Mouse (Mus musculus) Patski (cell line): ENCODE data around the gene Trappc10. TPM values are rescaled to one million over a fixed set of nuclear protein-coding genes. Genes with fewer than 3 reads are reported as not detected.

Experiments used
- ATAC-seq: fragments of 100-300 bp; one replicate; pipeline ENCODE4 v1.8.0; 2021
- CTCF ChIA-PET: fragments of 350-600 bp; sonication (Branson Sonifier 250); formaldehyde crosslinking; loops from one replicate; lab custom pipeline; 2022; ENCODE audit warnings: inconsistent platforms; lab: Charles Lee
- POLR2A ChIA-PET: fragments of 350-600 bp; sonication (Branson Sonifier 250); formaldehyde crosslinking; loops from one replicate; lab custom pipeline; 2022; ENCODE audit warnings: antibody characterized with exemption, inconsistent platforms; lab: Charles Lee
- DNase-seq: peaks from one replicate; pipeline ENCODE4 v3.0.0-alpha.2; 2011; ENCODE audit warnings: low read depth, low spot score
- H3K27me3 ChIP-seq: fragments of 371-371 bp; one replicate; pipeline ENCODE4 v1.5.1; 2021
- CTCF ChIP-seq: fragments of 100-300 bp; IDR thresholded peaks from one replicate; pipeline ENCODE4 v1.5.1; 2021
- in situ Hi-C: fragments of 300-500 bp; cut with MboI; formaldehyde crosslinking; loops from 3 replicates; pipeline ENCODE4 v1.11.1; 2018; ENCODE audit warnings: low pct_unique_long_range_greater_than_20kb, mixed read lengths
- polyA plus RNA-seq: library from polyadenylated mRNA; unstranded; gene quantifications from one replicate; pipeline ENCODE4 v1.2.3, GENCODE M21; 2021

The Trappc10 gene
- polyA plus RNA-seq, 1 experiment from 2014 or later, result 40.0 TPM

GRCm38 (mm10) chr10:78259230-78259629 is 14.8 kb upstream of the Trappc10 start:
- in situ Hi-C loops, result no loop called here
- ATAC-seq (no peak), DNase-seq (no peak)
- no peak for TF ChIP-seq CTCF
- H3K27me3 ChIP-seq, result no peaks in the 10 kb centered on the region
- CTCF ChIA-PET, result no interaction called here
- POLR2A ChIA-PET, result no interaction called here

GRCm38 (mm10) chr10:78258142-78258675 is 13.8 kb upstream of the Trappc10 start:
- in situ Hi-C loops, result no loop called here
- CTCF ChIA-PET, result no interaction called here
- ATAC-seq (no peak), DNase-seq (no peak)
- POLR2A ChIA-PET, result interaction anchor here (0.8 kb wide), 1 partner anchor 27 kb away, joined by 3 read pairs; no protein-coding TSS in a partner anchor
- no peak for TF ChIP-seq CTCF
- no peaks in the 10 kb centered on the region for H3K27me3 ChIP-seq

- DNase-seq, result no peak
- in situ Hi-C loops, result no loop called here
Measured at GRCm38 (mm10) chr10:78255646-78256059, 11.2 kb upstream of the Trappc10 start.

DNA sequence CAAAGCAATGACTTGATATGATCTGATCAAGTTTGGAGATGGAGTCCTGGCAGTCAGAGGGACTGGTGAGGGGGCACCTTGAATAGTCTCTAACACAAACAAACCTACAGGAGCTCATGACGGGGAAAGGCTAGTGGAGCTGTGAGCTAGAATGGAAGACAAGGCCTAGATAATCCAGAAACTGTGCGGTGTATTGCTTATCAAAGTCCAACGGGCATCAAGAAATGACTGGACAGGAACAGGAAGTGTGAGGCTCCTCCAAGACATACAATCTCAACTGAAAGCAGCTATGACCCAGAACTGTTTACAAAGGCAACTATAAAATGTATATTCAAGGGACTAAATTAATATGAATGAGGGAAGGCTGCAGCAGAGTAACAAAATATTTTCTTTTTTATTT is 2.8 kb upstream of the Trappc10 start:
- TF ChIP-seq CTCF, result no peak
- in situ Hi-C loops, result no loop called here
- no peak for ATAC-seq
- ChIA-PET POLR2A (no interaction called here), CTCF (interaction anchor here (0.7 to 1.6 kb wide), 2 partner anchors 36 to 144 kb away, joined by 3 read pairs; no protein-coding TSS in a partner anchor)
- no peaks in the 10 kb centered on the region for H3K27me3 ChIP-seq
- no peak for DNase-seq

More at GRCm38 (mm10) chr10:78255646-78256059, 11.2 kb upstream of the Trappc10 start:
- ATAC-seq, result no peak
- TF ChIP-seq CTCF, result no peak
- POLR2A ChIA-PET, result interaction anchor here (1.1 kb wide), 1 partner anchor 11 kb away, joined by 3 read pairs; no protein-coding TSS in a partner anchor
- H3K27me3 ChIP-seq, result no peaks in the 10 kb centered on the region
- CTCF ChIA-PET, result interaction anchor here (0.7 kb wide), 1 partner anchor 45 kb away, joined by 3 read pairs; no protein-coding TSS in a partner anchor

GRCm38 (mm10) chr10:78246725-78247124 is 2.3 kb upstream of the Trappc10 start:
- ChIA-PET CTCF (interaction anchor here (1.6 kb wide), 1 partner anchor 35 kb away, joined by 3 read pairs; no protein-coding TSS in a partner anchor), POLR2A (no interaction called here)
- in situ Hi-C loops, result no loop called here
- DNase-seq, result no peak
- no peak for ATAC-seq
- no peak for TF ChIP-seq CTCF
- no peaks in the 10 kb centered on the region for H3K27me3 ChIP-seq

- in situ Hi-C loops, result no loop called here
- TF ChIP-seq CTCF, result no peak
- peak; percentile 15 for ATAC-seq
- POLR2A ChIA-PET, result interaction anchor here (0.8 to 1.1 kb wide), 3 partner anchors 10 to 189 kb away, joined by 3 read pairs; no protein-coding TSS in a partner anchor
- no peaks in the 10 kb centered on the region for H3K27me3 ChIP-seq
- no peak for DNase-seq
- CTCF ChIA-PET, result interaction anchor here (1.2 to 1.6 kb wide), 3 partner anchors 11 to 18 kb away, joined by 3 to 5 read pairs (median 4); no protein-coding TSS in a partner anchor
Measured at GRCm38 (mm10) chr10:78245225-78245547, 745 bp upstream of the Trappc10 start.

GRCm38 (mm10) chr10:78244058-78244437 is 393 bp downstream of the Trappc10 start:
- in situ Hi-C loops, result no loop called here
- ATAC-seq (peak; percentile 57), DNase-seq (no peak)
- CTCF ChIA-PET, result interaction anchor here (0.9 to 1.5 kb wide), 3 partner anchors 16 to 21 kb away, joined by 3 to 4 read pairs (median 3); no protein-coding TSS in a partner anchor
- no peak for TF ChIP-seq CTCF
- H3K27me3 ChIP-seq, result no peaks in the 10 kb centered on the region
- POLR2A ChIA-PET, result interaction anchor here (0.6 to 1.3 kb wide), 6 partner anchors 26 to 190 kb away, joined by 3 read pairs; partner anchors contain the start of gene Pwp2

DNA sequence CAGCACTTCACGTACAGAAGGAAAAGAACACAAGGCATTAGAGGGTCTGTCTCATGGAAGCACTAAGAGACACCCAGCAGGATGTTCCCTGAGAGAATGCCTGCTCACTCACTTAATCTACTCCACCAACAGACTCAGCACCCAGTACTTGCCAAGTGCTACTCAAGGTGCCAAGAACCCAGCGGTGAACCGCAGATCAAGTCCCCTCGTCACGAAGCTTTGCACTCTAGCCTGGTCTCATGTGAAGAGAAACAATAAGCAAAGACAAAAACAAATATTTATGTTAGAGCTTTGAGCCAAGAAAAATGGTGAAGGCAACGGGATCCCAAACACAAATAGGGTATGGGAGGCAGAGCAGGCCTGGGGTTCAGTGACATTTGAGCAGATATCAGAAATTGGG is 5.5 kb downstream of the Trappc10 start:
- ATAC-seq (no peak), DNase-seq (no peak)
- POLR2A ChIA-PET, result no interaction called here
- in situ Hi-C loops, result no loop called here
- no peaks in the 10 kb centered on the region for H3K27me3 ChIP-seq
- CTCF ChIA-PET, result interaction anchor here (0.8 kb wide), 1 partner anchor 16 kb away, joined by 3 read pairs; no protein-coding TSS in a partner anchor
- no peak for TF ChIP-seq CTCF

DNA sequence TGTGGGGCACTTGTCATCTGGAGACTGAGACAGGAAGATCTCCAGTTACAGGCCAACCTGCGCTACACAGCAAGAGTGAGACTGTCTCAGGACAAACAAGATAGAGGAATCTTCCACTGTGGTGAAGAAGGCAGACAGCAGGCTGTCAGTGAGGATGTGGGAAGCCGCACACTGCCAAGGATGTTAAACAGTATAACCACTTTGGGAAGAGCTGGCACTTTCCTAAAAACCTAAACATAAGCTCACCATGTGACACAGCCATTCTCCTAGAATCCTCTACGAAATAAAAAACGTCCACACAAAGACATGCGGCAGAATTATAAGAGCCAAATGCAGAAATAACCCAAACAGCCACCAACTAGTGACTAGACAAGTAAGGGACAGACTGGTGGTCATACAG is 6.1 kb downstream of the Trappc10 start:
- ChIA-PET CTCF (no interaction called here), POLR2A (no interaction called here)
- no peak for ATAC-seq
- no peak for TF ChIP-seq CTCF
- in situ Hi-C loops, result no loop called here
- DNase-seq, result no peak
- H3K27me3 ChIP-seq, result no peaks in the 10 kb centered on the region

DNA sequence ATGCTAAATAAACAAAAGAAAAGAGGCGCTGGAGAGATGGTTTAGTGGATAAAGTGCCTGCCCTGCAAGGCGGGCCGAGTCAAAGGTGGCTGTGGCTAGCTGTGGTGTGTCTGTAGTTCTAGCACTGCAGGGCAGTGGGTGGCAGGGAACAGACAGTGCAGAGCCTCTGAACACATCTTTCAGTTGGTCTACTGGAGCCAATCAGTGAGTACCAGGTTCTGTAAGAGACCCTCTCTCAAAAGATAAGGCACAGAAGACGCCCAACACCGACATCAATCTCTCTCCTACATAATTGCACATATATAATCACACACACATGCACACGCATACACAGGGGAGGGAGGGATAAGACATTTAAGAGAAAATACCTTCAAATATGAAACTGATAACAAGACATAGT is 6.6 kb downstream of the Trappc10 start:
- ATAC-seq (no peak), DNase-seq (no peak)
- CTCF ChIA-PET, result no interaction called here
- H3K27me3 ChIP-seq, result no peaks in the 10 kb centered on the region
- TF ChIP-seq CTCF, result no peak
- POLR2A ChIA-PET, result no interaction called here
- in situ Hi-C loops, result no loop called here

DNA sequence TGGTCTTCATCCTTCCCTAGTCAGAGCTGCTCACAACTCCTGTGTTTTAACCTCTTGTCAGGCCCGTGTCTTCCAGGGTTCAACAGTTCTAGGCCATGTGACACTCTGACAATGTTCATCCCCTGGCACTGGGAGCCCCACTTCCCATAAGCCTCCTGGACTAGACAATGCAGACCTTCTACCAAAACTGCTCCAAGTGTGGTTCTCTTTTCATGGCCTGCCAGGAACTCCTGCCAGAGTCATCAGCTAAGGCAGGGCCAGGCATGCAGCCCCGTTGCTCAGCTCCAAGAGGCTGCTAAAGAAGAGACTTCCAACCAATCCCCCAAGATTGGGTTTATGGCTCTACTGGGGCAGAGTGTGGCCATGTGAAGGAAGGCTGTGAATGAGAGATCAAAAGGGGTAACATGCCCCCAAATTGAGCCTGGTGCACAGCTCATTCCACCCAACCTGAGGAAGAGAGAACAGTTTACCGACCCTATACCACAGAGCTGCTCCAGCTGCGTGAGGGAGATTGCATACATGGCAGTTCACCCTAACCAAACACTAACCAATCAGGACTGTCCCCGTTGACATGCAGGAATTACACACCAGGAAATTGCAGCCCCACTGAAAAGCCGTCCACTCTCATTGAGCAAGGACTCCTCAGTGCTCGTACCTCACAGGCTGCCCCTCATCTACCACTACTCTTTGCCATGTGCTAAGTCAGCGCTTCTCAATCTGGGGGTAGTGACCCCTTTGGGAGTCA is 7.4 kb downstream of the Trappc10 start:
- ATAC-seq (no peak), DNase-seq (no peak)
- ChIA-PET POLR2A (no interaction called here), CTCF (interaction anchor here (2.1 kb wide), 1 partner anchor 11 kb away, joined by 7 read pairs; no protein-coding TSS in a partner anchor)
- in situ Hi-C loops, result no loop called here
- H3K27me3 ChIP-seq, result no peaks in the 10 kb centered on the region
- no peak for TF ChIP-seq CTCF
